Mouse (Mus musculus) thymus, postnatal 36 days (tissue): ENCODE measurements around the gene Syt1.

ENCODE experiments used
- DNase-seq, 2 experiments: peaks; one replicate each; pipeline ENCODE4 v3.0.0; 2022; ENCODE audit warnings: mixed read lengths in 2 of 2

The Syt1 gene

GRCm38 (mm10) chr10:108733982-108734381 lies 276.8 kb downstream of the Syt1 start:
- DNase-seq: no peak

GRCm38 (mm10) chr10:108728961-108729360 lies 281.8 kb downstream of the Syt1 start:
- DNase-seq: no peak

GRCm38 (mm10) chr10:108726391-108726790 lies 284.4 kb downstream of the Syt1 start:
- no peak for DNase-seq

- DNase-seq: no peak
These were observed 285.9 kb downstream of the Syt1 start for GRCm38 (mm10) chr10:108724878-108725277.

- DNase-seq: no peak
These were observed 300.3 kb downstream of the Syt1 start for GRCm38 (mm10) chr10:108710514-108710913.

GRCm38 (mm10) chr10:108705658-108706057 lies 305.1 kb downstream of the Syt1 start:
- no peak for DNase-seq

GRCm38 (mm10) chr10:108701361-108702128 lies 309.2 kb downstream of the Syt1 start:
- DNase-seq: no peak

GRCm38 (mm10) chr10:108699946-108700345 lies 310.8 kb downstream of the Syt1 start, which contains the start of gene Gm5136:
TSS of gene Gm5136 (minus strand) at chr10:108700160.
- DNase-seq: no peak

GRCm38 (mm10) chr10:108697062-108697461 lies 313.7 kb downstream of the Syt1 start:
- no peak for DNase-seq

- DNase-seq: no peak
These were observed 319.8 kb downstream of the Syt1 start for GRCm38 (mm10) chr10:108690954-108691353.

GRCm38 (mm10) chr10:108686696-108687095 lies 324.1 kb downstream of the Syt1 start:
- DNase-seq: no peak

GRCm38 (mm10) chr10:108679675-108680390 lies 330.9 kb downstream of the Syt1 start:
- DNase-seq: no peak

- DNase-seq: no peak
These were observed 333.7 kb downstream of the Syt1 start for GRCm38 (mm10) chr10:108677053-108677452.

GRCm38 (mm10) chr10:108668944-108669343 lies 341.8 kb downstream of the Syt1 start:
- no peak for DNase-seq

- no peak for DNase-seq
These were observed 350.5 kb downstream of the Syt1 start for GRCm38 (mm10) chr10:108660295-108660694.

GRCm38 (mm10) chr10:108658300-108658699 lies 352.5 kb downstream of the Syt1 start:
- no peak for DNase-seq

- no peak for DNase-seq
These were observed 353.1 kb downstream of the Syt1 start for GRCm38 (mm10) chr10:108657669-108658068.

GRCm38 (mm10) chr10:108656898-108657297 lies 353.9 kb downstream of the Syt1 start:
- no peak for DNase-seq

GRCm38 (mm10) chr10:108655074-108655473 lies 355.7 kb downstream of the Syt1 start:
- DNase-seq: no peak

GRCm38 (mm10) chr10:108652831-108653230 lies 358.0 kb downstream of the Syt1 start:
- no peak for DNase-seq

- DNase-seq: no peak
These were observed 358.7 kb downstream of the Syt1 start for GRCm38 (mm10) chr10:108652066-108652465.

GRCm38 (mm10) chr10:108649174-108649573 lies 361.6 kb downstream of the Syt1 start:
- DNase-seq: no peak

GRCm38 (mm10) chr10:108643915-108644314 lies 366.9 kb downstream of the Syt1 start:
- DNase-seq: no peak

- no peak for DNase-seq
These were observed 372.7 kb downstream of the Syt1 start for GRCm38 (mm10) chr10:108638095-108638494.
